Mouse (Mus musculus) C2C12 (cell line): Measurements from ENCODE around the gene Cpsf2.

Source experiments
- CEBPB ChIP-seq: IDR thresholded peaks from one replicate; pipeline ENCODE4 v1.6.1; 2011; ENCODE audit warnings: low read depth, mild to moderate bottlenecking, control low read depth, moderate library complexity
- CTCF ChIP-seq: IDR thresholded peaks from one replicate; pipeline ENCODE4 v1.5.1; 2011; ENCODE audit not compliant: control insufficient read depth, insufficient read depth, insufficient read length
- FOSL1 ChIP-seq: IDR thresholded peaks from one replicate; pipeline ENCODE4 v1.8.0; 2011; ENCODE audit warnings: mild to moderate bottlenecking, low read length; ENCODE audit not compliant: poor library complexity, insufficient read depth, severe bottlenecking
- MAX ChIP-seq: IDR thresholded peaks from one replicate; pipeline ENCODE4 v1.6.1; 2011; ENCODE audit warnings: mild to moderate bottlenecking, control low read depth
- MYOD1 ChIP-seq: IDR thresholded peaks from one replicate; pipeline ENCODE4 v1.6.1; 2011; ENCODE audit warnings: low read depth; ENCODE audit not compliant: control insufficient read depth, insufficient read length
- MYOG ChIP-seq: IDR thresholded peaks from one replicate; pipeline ENCODE4 v1.6.1; 2011; ENCODE audit not compliant: control insufficient read depth, insufficient read length; ENCODE audit errors: extremely low read depth
- USF1 ChIP-seq: IDR thresholded peaks from one replicate; pipeline ENCODE4 v1.6.1; 2011; ENCODE audit warnings: low read depth, mild to moderate bottlenecking, control low read depth, moderate library complexity

- TF ChIP-seq CTCF, result no peak
- TF ChIP-seq MAX, result no peak
- TF ChIP-seq USF1, result no peak
- TF ChIP-seq CEBPB, result no peak
- TF ChIP-seq FOSL1, result no peak
- TF ChIP-seq MYOD1, result no peak
- no peak for TF ChIP-seq MYOG
Observed at GRCm38 (mm10) chr12:101981559-101981958, 5.8 kb downstream of the Cpsf2 start.
